Comparison of ENCODE assay signal across 8 mouse cellular contexts in the genomic region with DNA sequence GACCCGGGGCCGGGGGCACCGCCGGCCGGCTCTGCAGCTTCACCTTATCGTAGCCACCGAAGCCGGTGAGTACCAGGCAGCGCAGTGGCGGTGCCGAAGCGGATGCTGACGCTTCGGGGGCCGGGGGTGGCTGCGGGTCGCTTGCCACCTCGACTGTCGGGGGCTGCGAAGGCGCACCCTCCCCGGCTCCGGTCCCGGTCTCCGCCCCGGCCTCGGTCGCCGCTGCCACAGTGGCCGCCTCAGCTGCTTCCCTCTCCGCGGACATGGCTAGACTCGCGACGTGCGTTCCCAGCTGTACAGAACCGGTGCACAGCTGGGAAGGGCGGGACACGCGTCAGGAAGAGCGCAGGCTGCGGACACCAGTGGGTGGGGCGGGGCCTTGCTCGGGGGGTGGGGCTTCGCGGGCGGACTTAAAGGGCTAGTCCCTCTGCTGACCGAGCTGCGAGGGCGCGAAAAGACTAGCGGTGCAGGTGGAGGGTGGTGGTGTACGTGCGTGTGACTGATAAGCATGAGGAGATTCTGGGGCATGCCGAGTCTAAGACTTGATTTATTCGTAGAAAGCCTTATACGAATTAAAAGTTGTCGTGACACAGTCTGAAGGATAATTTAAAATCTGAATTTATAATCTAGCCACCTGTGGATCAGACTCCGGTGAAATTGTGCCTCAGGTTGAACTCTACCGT. TPM values are rescaled to one million over a fixed set of nuclear protein-coding genes. Genes with fewer than 3 reads are reported as not detected.
DNase-seq lines count a peak whose midpoint lies in the region; ATAC-seq and TF ChIP-seq lines count a peak whose summit lies in the region.

A gene (minus strand): TSS at position 362 of the 683 bp plus-strand sequence.

- in situ Hi-C loops in Patski (cut with MboI; ENCODE audit: low pct_unique_long_range_greater_than_20kb) = loop anchor here (5.0 kb wide), 1 partner anchor 96 kb away; no protein-coding TSS in a partner anchor

- no peaks in the 10 kb centered on the region for H3K27me3 ChIP-seq in Patski

- intact Hi-C loops in gastrocnemius, postnatal 14 days (cut with DNase I; ENCODE audit: low total_unique reads) = no loop called here
- intact Hi-C loops in left cerebral cortex, postnatal 25 days (cut with DNase I) = loop anchor here (2.0 kb wide), 1 partner anchor 87 kb away; a partner anchor contains a TSS

- no peak for DNase-seq in Patski (ENCODE audit: low read depth, low spot score)
- peak; percentile 89 to 91 for DNase-seq in cerebellum, postnatal 10 days
- peak; percentile 80 for DNase-seq in gastrocnemius, postnatal 14 days
- DNase-seq in induced T-regulatory cell, adult 2 months (ENCODE audit: low read depth) = peak; percentile 86
- DNase-seq in left cerebral cortex, postnatal 25 days (ENCODE audit: low spot score in 2 of 2) = peak; percentile 57
- peak; percentile 56 for DNase-seq in right cerebral cortex, postnatal 14 days
- peak; percentile 72 for DNase-seq in urinary bladder, postnatal 25 days (ENCODE audit: low spot score)

- CTCF ChIA-PET in Patski (lab: Charles Lee) = interaction anchor here (1.2 kb wide), 2 partner anchors 50 to 89 kb away, joined by 3 to 4 read pairs; no protein-coding TSS in a partner anchor

- ATAC-seq in Patski = peak; percentile 22
- 0 out of 2 replicates have a peak, but pooled peaks have one; percentile 23 for ATAC-seq in megakaryocyte-erythroid progenitor cell, adult 5-6 weeks (replicated peaks; ENCODE audit: low FRiP score, low TSS enrichment, poor library complexity, severe bottlenecking)

- POLR2A ChIA-PET in Patski (lab: Charles Lee) = interaction anchor here (1.2 to 2.5 kb wide), 3 partner anchors 11 to 53 kb away, joined by 3 to 8 read pairs (median 6); no protein-coding TSS in a partner anchor

- no peak for TF ChIP-seq CTCF in Patski (IDR thresholded peaks at IDR 0.05)

RNA-seq across cellular contexts. Expression of the gene that starts here (rescaled TPM):
- polyA plus RNA-seq in Patski (2021) = 202 TPM
- total RNA-seq in gastrocnemius, postnatal 14 days (2021) = 10 to 100 TPM; 27.1 to 33.6 TPM
- 10 to 100 TPM; 36.7 to 39.9 TPM for total RNA-seq in left cerebral cortex, postnatal 25 days (2021)
- 6.5 and 7.4 TPM in 2 replicates for total RNA-seq in megakaryocyte-erythroid progenitor cell, adult 5-6 weeks (2014; fragmentation: Nextera tagmentation)
- 3.3 and 5.4 TPM in 2 replicates for total RNA-seq in megakaryocyte-erythroid progenitor cell, adult 5-6 weeks (2017)
